In genomic region chr4:129993213-129993612, GRCm38 (mm10) we compare ENCODE assay signal across 16 mouse cellular contexts. TPM values are rescaled to one million over a fixed set of nuclear protein-coding genes. Genes with fewer than 3 reads are reported as not detected.
DNase-seq lines count a peak whose midpoint lies in the region; TF ChIP-seq lines count a peak whose summit lies in the region.
"Had no signal": no experiment of that assay in that cellular context is flagged by ENCODE, and none has a peak within 500 bp of the region (broad histone marks: within the 10 kb centered on the region; RNA-seq: fewer than 3 reads in every experiment).

No protein-coding gene starts in this region.

- peaks cover 22% of the 10 kb centered on the region for H3K4me1 ChIP-seq in limb, embryonic 10.5 days

- 93% methylated on average over 5 of the region's 5 CpGs for WGBS in limb, embryonic 10.5 days

- DNase-seq in layer of hippocampus, adult 2 months (ENCODE audit: low spot score in 2 of 2) = no peak
- no peak for DNase-seq in layer of hippocampus, adult 8-10 months (ENCODE audit: low spot score in 2 of 2)
- DNase-seq in adipocyte (ENCODE audit: low spot score) = peak; percentile 26
- peak; percentile 61 for DNase-seq in adrenal gland, postnatal 14 days
- DNase-seq in cerebellum, postnatal 10 days = peak; percentile 88 to 89
- no peak for DNase-seq in limb, embryonic 10.5 days (ENCODE audit: low spot score)
- no peak for DNase-seq in thymus, adult 18-20 months
- DNase-seq: gastrocnemius, adult 2 months; heart, adult 2 months; kidney, postnatal 25 days; lung, postnatal 36 days; right cerebral cortex, postnatal 4 days had no signal

- H3K27me3 ChIP-seq in limb, embryonic 10.5 days (ENCODE audit: low read depth, poor library complexity, severe bottlenecking) = peaks cover 96% of the 10 kb centered on the region
- H3K27me3 ChIP-seq: forebrain, embryonic 15.5 days had no signal

- no peaks in the 10 kb centered on the region for H3K36me3 ChIP-seq in limb, embryonic 10.5 days
- H3K36me3 ChIP-seq: liver, embryonic 15.5 days had no signal

- H3K9me3 ChIP-seq in limb, embryonic 10.5 days (replicated peaks) = no peaks in the 10 kb centered on the region
- H3K9me3 ChIP-seq: forebrain, embryonic 15.5 days; hindbrain, embryonic 12.5 days; liver, embryonic 15.5 days; midbrain, embryonic 10.5 days had no signal

- H3K4me3 ChIP-seq in layer of hippocampus, adult 2 months = peak overlapping the region; percentile 35; the same call in 1 of the 2 replicates
- no peak overlapping the region for H3K4me3 ChIP-seq in limb, embryonic 10.5 days
- H3K4me3 ChIP-seq: forebrain, embryonic 15.5 days; gastrocnemius, adult 2 months; heart, adult 2 months; hindbrain, embryonic 12.5 days; liver, embryonic 15.5 days; midbrain, embryonic 10.5 days had no signal

- TF ChIP-seq CTCF in layer of hippocampus, adult 2 months (conservative IDR thresholded peaks at IDR 0.05) = no peak

- H3K27ac ChIP-seq in layer of hippocampus, adult 2 months = peak overlapping the region; percentile 89
- no peak overlapping the region for H3K27ac ChIP-seq in limb, embryonic 10.5 days
- H3K27ac ChIP-seq: gastrocnemius, adult 2 months; heart, adult 2 months; hindbrain, embryonic 12.5 days; liver, embryonic 15.5 days; midbrain, embryonic 10.5 days had no signal

RNA-seq across cellular contexts. Expression of gene Adgrb2, which starts 8.5 kb away (rescaled TPM):
- 100 to 1,000 TPM; 549 to 563 TPM for total RNA-seq in layer of hippocampus, adult 2 months (2021)
- 100 to 1,000 TPM; 433 to 519 (median 493) TPM for total RNA-seq in layer of hippocampus, adult 8-10 months (2022)
- 16.0 and 17.3 TPM in 2 replicates for total RNA-seq in adrenal gland, postnatal 14 days (2021)
- 0.45 and 0.84 TPM in 2 replicates for polyA plus RNA-seq in limb, embryonic 10.5 days (2016; fragmentation: Nextera tagmentation; extraction: Ambion mirVana)

RNA-seq across cellular contexts. Expression of gene Col16a1, which starts 54.4 kb away (rescaled TPM):
- 10 to 100 TPM; 14.5 to 15.2 TPM for total RNA-seq in layer of hippocampus, adult 2 months (2021)
- 10 to 100 TPM; 15.2 to 28.1 (median 21.2) TPM for total RNA-seq in layer of hippocampus, adult 8-10 months (2022)
- 20.0 and 21.3 TPM in 2 replicates for total RNA-seq in adrenal gland, postnatal 14 days (2021)
- polyA plus RNA-seq in limb, embryonic 10.5 days (2016; fragmentation: Nextera tagmentation; extraction: Ambion mirVana) = 3.9 and 10.2 TPM in 2 replicates

Comparison
In these comparisons a context has a peak if more than half of its experiments do, and no peak if none do; other contexts are left out.
1. DNase-seq: peak in adipocyte (single experiment), adrenal gland, postnatal 14 days (single experiment) and cerebellum, postnatal 10 days (2 of 2); none in layer of hippocampus, adult 2 months (0 of 2), layer of hippocampus, adult 8-10 months (0 of 2), limb, embryonic 10.5 days (single experiment) and thymus, adult 18-20 months (0 of 2).
2. RNA of gene Adgrb2, which starts 8.5 kb away (total RNA-seq): 549 to 563 TPM in layer of hippocampus, adult 2 months and 433 to 519 TPM in layer of hippocampus, adult 8-10 months; 16.0 to 17.3 TPM in adrenal gland, postnatal 14 days; every median in the first group is over 10 times any median in the second.